Mouse (Mus musculus) kidney, adult 11 months (tissue): Measurements from ENCODE around the gene Ttc30a2.

Experiments used
- DNase-seq: peaks from one replicate; pipeline ENCODE4 v3.0.0; 2022

Ttc30a2 gene

DNA sequence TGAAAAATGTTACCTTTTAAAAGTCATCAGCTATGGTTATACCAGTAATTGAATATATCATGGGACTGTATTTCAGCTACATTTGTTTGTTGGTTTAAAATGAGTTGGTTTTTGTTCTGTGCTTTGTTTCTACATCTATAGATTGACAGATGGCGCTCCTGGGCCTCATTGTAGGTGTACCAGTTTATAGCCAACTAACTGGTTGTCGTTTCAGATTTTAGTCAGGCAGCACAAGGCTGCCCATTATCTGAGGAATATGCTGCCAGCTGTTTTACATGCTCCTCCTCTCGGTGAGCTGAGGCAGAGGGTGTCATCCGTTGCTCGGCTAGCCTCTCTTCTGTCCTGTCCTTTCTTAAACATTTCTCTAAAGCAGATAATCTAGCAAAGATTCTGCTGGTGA lies 51.9 kb downstream of the Ttc30a2 start:
- DNase-seq, result no peak
